Mouse (Mus musculus): ENCODE results near the gene Pik3r5.

- TF ChIP-seq CTCF (IDR thresholded peaks at IDR 0.05; ENCODE audit: low read depth), result no peak
- TF ChIP-seq EP300 (IDR thresholded peaks at IDR 0.05; ENCODE audit: low read depth), result no peak
Measured at GRCm38 (mm10) chr11:68435601-68436000, 3.7 kb downstream of the Pik3r5 start.

Data from liver, postnatal 0 days (tissue).